Mouse (Mus musculus): ENCODE results near the gene Krba1.

DNA sequence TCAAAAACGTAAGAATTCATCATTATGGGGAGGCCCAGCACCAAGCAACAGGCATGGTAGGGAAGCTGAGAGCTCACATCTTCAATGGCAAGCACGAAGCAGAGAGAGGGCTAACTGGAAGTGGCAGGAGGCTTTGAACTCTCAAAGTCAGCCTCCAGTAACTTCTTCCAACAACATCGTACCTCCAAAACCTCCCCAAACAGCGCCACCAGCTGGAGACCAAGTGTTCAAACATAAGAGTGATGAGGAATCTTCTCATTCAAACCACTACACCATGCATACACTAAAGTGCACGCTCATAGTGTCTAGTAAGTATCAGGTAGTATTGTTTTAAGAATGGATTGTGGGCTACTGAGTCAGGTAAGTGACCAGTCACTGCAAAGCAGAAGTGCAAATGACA, 28.7 kb downstream of the Krba1 start:
- TF ChIP-seq POLR2A (IDR thresholded peaks at IDR 0.05; ENCODE audit: low read depth, low read length): no peak
- no peak for TF ChIP-seq CTCF (IDR thresholded peaks at IDR 0.05; ENCODE audit: borderline replicate concordance, insufficient read depth, low read length)

Measured in embryonic fibroblast, embryonic 13.5 days (primary cell).